Mouse (Mus musculus) urinary bladder, postnatal 36 days (tissue): ENCODE measurements around the gene Fgf13.

ENCODE experiments used
- DNase-seq, 2 experiments: peaks; one replicate each; pipeline ENCODE4 v3.0.0; 2022; ENCODE audit warnings: low spot score in 2 of 2, mixed read lengths in 1 of 2

The Fgf13 gene

GRCm38 (mm10) chrX:59186922-59187321 is 380.9 kb downstream of the Fgf13 start:
- no peak for DNase-seq

DNA sequence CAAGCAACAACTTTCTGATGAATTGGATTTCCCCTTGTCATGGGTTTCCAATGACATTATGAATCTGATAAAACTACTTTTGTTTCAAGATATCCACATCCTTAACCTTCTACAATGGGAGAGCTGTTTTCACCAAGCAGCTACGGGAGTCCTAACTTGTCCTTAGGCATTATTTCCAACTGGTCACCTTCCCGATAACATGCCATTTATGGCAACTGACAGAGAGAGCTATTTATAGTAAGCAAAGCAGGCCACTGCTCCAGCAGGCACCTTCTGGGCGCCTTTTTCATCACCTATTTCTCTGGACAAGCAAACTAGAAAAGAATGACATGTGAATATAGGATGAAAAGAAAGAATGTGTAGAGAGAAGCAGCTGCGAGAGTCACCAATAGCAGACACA is 385.5 kb downstream of the Fgf13 start:
- no peak for DNase-seq

GRCm38 (mm10) chrX:59179627-59180026 is 388.2 kb downstream of the Fgf13 start:
- DNase-seq: no peak

GRCm38 (mm10) chrX:59179081-59179596 is 388.7 kb downstream of the Fgf13 start:
- DNase-seq: peak in 1 of 2 experiments; percentile 7

DNA sequence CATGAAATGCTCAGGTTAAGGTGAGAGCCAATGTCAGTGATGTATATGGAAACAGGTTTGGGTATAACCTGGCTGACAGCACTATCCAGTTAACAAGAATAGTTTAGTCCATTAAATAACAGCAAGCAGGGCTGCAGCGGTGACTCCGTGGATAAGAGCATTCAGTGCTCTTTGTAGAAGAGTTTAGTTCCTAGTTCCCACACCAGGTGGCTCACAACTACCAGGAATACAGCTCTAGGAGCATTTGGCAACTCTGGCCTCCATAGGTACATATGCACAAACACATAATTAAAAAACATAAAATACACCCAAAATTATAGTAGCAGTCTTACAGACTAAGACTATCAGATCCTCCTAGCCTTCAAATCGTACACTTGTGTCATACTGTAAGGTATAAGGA is 390.2 kb downstream of the Fgf13 start:
- DNase-seq: no peak

DNA sequence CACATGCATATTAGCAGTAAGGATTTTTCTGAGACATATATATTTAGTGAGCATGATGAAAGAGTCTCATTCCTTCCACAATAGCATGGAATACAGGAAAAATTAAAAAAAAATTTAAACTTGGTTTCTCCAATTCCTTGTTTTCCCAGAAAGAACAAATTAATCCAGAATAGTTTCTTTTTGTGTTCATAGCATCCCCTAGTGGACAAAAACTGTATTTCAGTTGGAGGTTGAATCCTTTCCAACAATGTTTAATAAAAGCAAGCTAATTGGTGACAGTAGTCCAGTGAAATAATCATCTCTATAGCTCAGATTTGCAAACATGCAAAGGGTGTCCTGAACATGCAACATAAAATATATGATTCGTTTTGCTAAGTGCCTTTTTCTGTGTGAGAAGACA is 395.7 kb downstream of the Fgf13 start:
- no peak for DNase-seq

DNA sequence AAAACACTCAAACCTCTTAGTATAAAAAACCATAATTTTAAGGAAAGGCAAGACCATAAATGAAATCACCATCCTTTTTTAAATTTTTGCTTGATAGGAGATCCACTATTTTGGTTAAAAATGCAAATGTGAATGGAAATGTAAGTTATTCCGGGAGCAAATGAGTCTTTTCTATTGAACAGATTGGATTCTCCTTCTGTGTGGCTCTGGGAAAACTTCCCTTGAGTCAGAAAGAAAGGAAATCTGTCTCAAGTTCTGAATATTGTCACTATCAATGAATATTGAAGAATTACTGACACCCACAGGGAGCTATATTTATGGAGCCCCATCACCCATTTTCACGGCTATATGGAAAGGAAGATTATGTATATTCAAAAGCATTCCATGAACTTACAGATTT is 401.1 kb downstream of the Fgf13 start:
- DNase-seq: no peak

DNA sequence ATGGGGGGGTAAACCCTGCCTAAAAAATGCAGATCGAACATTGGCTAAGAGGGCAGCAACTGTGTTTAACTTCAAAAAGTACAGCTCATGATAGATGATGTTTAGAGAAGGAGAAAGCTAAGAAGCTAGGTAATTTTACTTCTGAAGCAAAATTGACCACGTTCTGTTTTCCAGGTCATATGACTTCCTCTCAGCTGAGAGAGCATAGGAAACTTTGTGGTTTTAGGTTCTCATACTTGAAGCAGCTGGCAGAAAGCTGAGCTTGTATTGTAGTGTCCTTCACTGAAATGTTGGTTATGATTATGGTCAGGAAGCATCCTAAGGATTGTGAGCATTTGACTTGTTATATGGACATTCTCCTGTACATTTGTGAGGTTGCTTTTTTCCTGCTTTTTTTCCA is 425.9 kb downstream of the Fgf13 start:
- DNase-seq: no peak

- no peak for DNase-seq
Observed at GRCm38 (mm10) chrX:59134928-59135361, 432.9 kb downstream of the Fgf13 start.

DNA sequence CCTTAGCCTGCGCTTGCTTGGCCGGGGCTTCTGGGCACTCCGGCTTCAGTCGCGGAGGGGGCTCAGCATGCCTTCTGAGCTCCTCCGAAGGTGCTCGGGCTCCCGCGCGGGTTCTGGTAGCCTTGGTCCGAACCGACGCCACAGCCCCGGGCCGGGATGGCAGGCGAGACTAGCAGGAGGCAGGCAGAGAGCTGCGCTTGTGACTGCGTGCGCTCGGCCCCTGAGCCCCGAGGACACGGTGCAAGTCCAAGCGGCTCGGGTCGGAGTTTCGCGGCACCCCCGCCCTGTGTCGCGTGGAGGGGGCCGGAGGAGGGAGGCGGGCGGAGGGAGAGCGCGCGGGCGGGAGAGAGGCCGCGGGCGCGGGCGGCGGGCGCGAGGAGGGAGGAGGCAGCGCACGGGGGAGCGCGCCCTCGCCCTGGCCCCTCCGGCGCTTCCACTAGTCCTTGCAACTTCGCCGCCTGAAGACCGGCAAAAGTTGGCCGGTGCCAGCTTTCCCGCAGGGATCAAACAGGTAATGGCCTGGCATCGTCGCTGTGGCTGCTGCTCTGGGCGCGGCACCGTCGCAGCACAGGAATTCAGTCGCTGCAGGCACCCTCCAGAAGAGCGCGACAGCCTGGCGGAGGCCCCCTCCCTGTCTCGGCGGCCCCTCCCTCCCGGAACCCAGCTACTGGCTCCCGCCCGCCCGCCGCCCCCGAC is 433.6 kb downstream of the Fgf13 start:
- peak in 1 of 2 experiments; percentile 2 for DNase-seq

- DNase-seq: no peak
Observed at GRCm38 (mm10) chrX:59133834-59134165, 434.1 kb downstream of the Fgf13 start.

DNA sequence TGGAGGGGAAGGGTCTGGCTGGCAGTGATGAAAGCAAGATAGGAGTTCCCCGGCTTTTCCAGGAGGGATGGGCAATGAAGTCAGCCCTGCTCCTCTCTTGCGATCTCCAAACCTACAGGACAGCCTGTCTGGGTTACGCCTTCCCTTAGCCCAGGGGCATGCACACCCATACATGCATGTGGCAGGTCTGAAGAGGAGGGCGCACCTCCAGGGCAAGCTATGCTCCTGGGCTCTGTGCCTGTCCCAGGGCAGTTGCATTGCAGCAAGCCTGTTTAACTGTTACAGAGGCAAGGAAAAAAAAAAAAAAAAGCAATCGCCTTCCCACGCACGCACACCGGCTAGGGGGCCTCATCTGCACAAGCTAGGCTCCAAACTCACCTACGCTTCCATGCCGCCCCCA is 434.5 kb downstream of the Fgf13 start:
- no peak for DNase-seq

DNA sequence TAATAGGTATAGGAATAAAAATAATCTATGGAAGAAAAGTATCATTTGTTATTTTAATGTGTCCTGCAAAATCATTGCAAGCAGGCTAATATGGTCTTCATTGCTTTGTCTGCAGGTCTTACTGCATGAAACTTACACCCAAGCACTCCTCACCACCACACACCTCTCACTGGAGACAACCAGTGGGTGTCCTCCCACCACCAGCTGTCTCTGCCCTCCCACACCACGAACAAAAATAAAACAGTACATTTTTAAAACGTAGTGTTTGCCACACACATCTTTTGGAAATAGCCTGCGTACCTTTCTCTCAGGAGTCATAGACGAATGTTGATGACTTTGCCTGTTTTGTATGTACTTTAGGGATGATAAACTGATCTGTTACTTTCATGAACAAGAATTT is 441.2 kb downstream of the Fgf13 start:
- no peak for DNase-seq

DNA sequence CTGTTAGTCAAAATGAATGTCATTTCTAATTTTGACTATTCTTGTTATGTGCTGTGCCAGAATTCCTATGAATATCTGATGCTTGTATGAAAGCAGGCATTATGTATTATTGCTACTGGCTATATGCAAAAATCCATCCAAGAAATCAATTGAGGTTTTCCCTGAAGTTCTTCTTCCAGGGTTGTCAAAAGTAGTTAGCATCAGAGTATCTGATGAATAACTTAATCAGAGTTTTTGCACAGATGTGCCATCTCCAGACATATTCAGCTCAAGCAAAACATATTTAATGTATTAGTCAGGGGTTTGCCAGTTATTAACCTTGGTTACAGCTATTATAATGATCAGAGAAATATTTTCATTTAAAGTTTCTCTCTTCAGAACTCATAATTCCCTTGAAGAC is 454.7 kb downstream of the Fgf13 start:
- no peak for DNase-seq

GRCm38 (mm10) chrX:59085928-59086327 is 481.9 kb downstream of the Fgf13 start:
- no peak for DNase-seq

DNA sequence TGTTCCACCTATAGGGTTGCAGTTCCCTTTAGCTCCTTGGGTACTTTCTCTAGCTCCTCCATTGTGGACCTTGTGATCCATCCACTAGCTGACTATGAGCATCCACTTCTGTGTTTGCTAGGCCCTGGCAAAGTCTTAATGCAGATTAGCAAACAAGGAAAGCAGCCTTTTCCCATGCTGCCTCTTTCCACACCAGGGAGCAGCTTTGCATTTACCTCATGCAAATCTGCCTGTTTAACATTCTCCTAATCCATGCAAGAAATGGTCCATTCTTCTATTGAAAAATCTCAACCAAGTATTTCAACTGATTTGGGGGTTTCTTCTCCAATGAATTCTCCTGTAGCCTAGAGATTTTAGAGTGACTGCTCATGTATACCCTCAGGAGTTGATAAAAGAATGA is 487.4 kb downstream of the Fgf13 start:
- no peak for DNase-seq

DNA sequence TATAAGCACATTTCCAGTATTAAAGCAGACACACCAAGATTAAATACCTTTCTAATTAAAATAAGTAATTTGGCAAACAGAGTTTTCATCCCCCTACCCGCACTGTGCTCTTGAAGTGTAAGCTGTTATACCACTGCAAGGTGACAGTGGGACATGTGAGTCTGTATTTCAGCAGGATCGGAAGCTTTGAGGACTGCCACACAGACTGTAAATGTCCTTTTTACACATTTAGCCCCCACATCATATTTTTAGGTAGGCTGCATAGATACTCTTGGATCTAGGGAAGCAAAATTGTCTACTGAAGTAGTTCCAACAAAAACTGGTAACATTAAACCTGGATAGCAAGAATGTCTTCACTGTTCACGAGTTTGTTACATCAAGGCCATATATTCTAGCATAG is 495.8 kb downstream of the Fgf13 start:
- DNase-seq: no peak

- no peak for DNase-seq
Observed at GRCm38 (mm10) chrX:59063157-59063556, 504.7 kb downstream of the Fgf13 start.

GRCm38 (mm10) chrX:59034969-59035368 is 532.9 kb downstream of the Fgf13 start:
- DNase-seq: no peak
